Mouse (Mus musculus) heart, embryonic 10.5 days (tissue): ENCODE measurements around the gene Jun. TPM values are rescaled to one million over a fixed set of nuclear protein-coding genes. Genes with fewer than 3 reads are reported as not detected.

ENCODE experiments used
- DNase-seq: peaks from one replicate; pipeline ENCODE4 v3.0.0-alpha.2; 2017; ENCODE audit warnings: low spot score
- H3K27ac ChIP-seq: fragments of 300-500 bp; sonication (generic); 2 replicates; pipeline ENCODE4 v1.5.1; 2016; ENCODE audit warnings: mild to moderate bottlenecking
- H3K27me3 ChIP-seq: fragments of 300-500 bp; sonication (generic); 2 replicates; pipeline ENCODE4 v1.6.1; 2016; ENCODE audit warnings: mild to moderate bottlenecking; ENCODE audit not compliant: poor library complexity, insufficient read depth, severe bottlenecking
- H3K36me3 ChIP-seq: fragments of 300-500 bp; sonication (generic); 2 replicates; pipeline ENCODE4 v1.6.1; 2016; ENCODE audit warnings: mild to moderate bottlenecking, moderate library complexity
- H3K4me1 ChIP-seq: fragments of 300-500 bp; sonication (generic); 2 replicates; pipeline ENCODE4 v1.6.1; 2016; ENCODE audit warnings: mild to moderate bottlenecking
- H3K4me3 ChIP-seq: fragments of 300-500 bp; sonication (generic); 2 replicates; pipeline ENCODE4 v1.5.1; 2016; ENCODE audit warnings: mild to moderate bottlenecking, moderate library complexity
- H3K9me3 ChIP-seq: fragments of 300-500 bp; sonication (generic); 2 replicates; pipeline ENCODE4 v1.6.1; 2016; ENCODE audit warnings: mild to moderate bottlenecking, moderate library complexity
- WGBS: fragments of 180-500 bp; shearing (Covaris S2); methylation state at CpG from one replicate; pipeline ENCODE4 v1.1.7; 2016; 5-methylcytosine and 5-hydroxymethylcytosine counted together
- polyA plus RNA-seq: library from polyadenylated mRNA; unstranded; fragments of >200 nt; fragmentation: Nextera tagmentation; extraction: Ambion mirVana; gene quantifications from 2 replicates; pipeline ENCODE4 v1.2.1, GENCODE M21; 2016

The Jun gene
- polyA plus RNA-seq, 1 experiment from 2014 or later, result 75.7 TPM

- 81% methylated on average over 1 of the region's 1 CpGs for WGBS
- no peak for DNase-seq
Measured at GRCm38 (mm10) chr4:95012706-95013105, 39.3 kb downstream of the Jun start.

GRCm38 (mm10) chr4:95012256-95012655 lies 39.8 kb downstream of the Jun start:
- H3K4me1 ChIP-seq, result no peaks in the 10 kb centered on the region
- no peak for DNase-seq
- no peaks in the 10 kb centered on the region for H3K9me3 ChIP-seq
- no peak overlapping the region for H3K27ac ChIP-seq
- no peaks in the 10 kb centered on the region for H3K36me3 ChIP-seq
- H3K4me3 ChIP-seq, result no peak overlapping the region
- no peaks in the 10 kb centered on the region for H3K27me3 ChIP-seq

More at GRCm38 (mm10) chr4:95012706-95013105, 39.3 kb downstream of the Jun start:
- no peaks in the 10 kb centered on the region for H3K9me3 ChIP-seq
- H3K4me1 ChIP-seq, result no peaks in the 10 kb centered on the region
- no peaks in the 10 kb centered on the region for H3K27me3 ChIP-seq
- H3K27ac ChIP-seq, result no peak overlapping the region
- no peaks in the 10 kb centered on the region for H3K36me3 ChIP-seq
- no peak overlapping the region for H3K4me3 ChIP-seq

- Histone ChIP-seq H3K4me3 (no peak overlapping the region), H3K9me3 (no peaks in the 10 kb centered on the region), H3K36me3 (no peaks in the 10 kb centered on the region), H3K27me3 (no peaks in the 10 kb centered on the region), H3K27ac (no peak overlapping the region), H3K4me1 (no peaks in the 10 kb centered on the region)
- 43% methylated on average over 13 of the region's 13 CpGs for WGBS
- no peak for DNase-seq
Measured at GRCm38 (mm10) chr4:95008175-95009057, 43.6 kb downstream of the Jun start.

GRCm38 (mm10) chr4:95007759-95008158 lies 44.3 kb downstream of the Jun start:
- H3K4me1 ChIP-seq, result no peaks in the 10 kb centered on the region
- no peak overlapping the region for H3K27ac ChIP-seq
- no peak overlapping the region for H3K4me3 ChIP-seq
- 63% methylated on average over 8 of the region's 8 CpGs for WGBS
- no peaks in the 10 kb centered on the region for H3K27me3 ChIP-seq
- no peaks in the 10 kb centered on the region for H3K9me3 ChIP-seq
- H3K36me3 ChIP-seq, result no peaks in the 10 kb centered on the region
- no peak for DNase-seq

GRCm38 (mm10) chr4:95005251-95005830 lies 46.7 kb downstream of the Jun start:
- DNase-seq, result no peak
- Histone ChIP-seq H3K27me3 (no peaks in the 10 kb centered on the region), H3K4me3 (no peak overlapping the region), H3K9me3 (no peaks in the 10 kb centered on the region), H3K27ac (no peak overlapping the region), H3K36me3 (no peaks in the 10 kb centered on the region), H3K4me1 (no peaks in the 10 kb centered on the region)
- WGBS, result 80% methylated on average over 6 of the region's 6 CpGs

GRCm38 (mm10) chr4:95001043-95001775 lies 50.8 kb downstream of the Jun start:
- no peak overlapping the region for H3K27ac ChIP-seq
- no peak overlapping the region for H3K4me3 ChIP-seq
- DNase-seq, result no peak
- H3K27me3 ChIP-seq, result no peaks in the 10 kb centered on the region
- no peaks in the 10 kb centered on the region for H3K9me3 ChIP-seq
- WGBS, result 64% methylated on average over 6 of the region's 6 CpGs
- H3K36me3 ChIP-seq, result no peaks in the 10 kb centered on the region
- H3K4me1 ChIP-seq, result no peaks in the 10 kb centered on the region

GRCm38 (mm10) chr4:95000147-95000546 lies 51.9 kb downstream of the Jun start:
- Histone ChIP-seq H3K27ac (no peak overlapping the region), H3K27me3 (no peaks in the 10 kb centered on the region), H3K4me3 (no peak overlapping the region), H3K36me3 (no peaks in the 10 kb centered on the region), H3K4me1 (no peaks in the 10 kb centered on the region), H3K9me3 (no peaks in the 10 kb centered on the region)
- 77% methylated on average over 1 of the region's 1 CpGs for WGBS
- DNase-seq, result no peak

- DNase-seq, result no peak
- Histone ChIP-seq H3K4me1 (no peaks in the 10 kb centered on the region), H3K9me3 (no peaks in the 10 kb centered on the region), H3K27ac (no peak overlapping the region), H3K27me3 (no peaks in the 10 kb centered on the region), H3K4me3 (no peak overlapping the region), H3K36me3 (no peaks in the 10 kb centered on the region)
- 64% methylated on average over 3 of the region's 3 CpGs for WGBS
Measured at GRCm38 (mm10) chr4:94999249-94999648, 52.8 kb downstream of the Jun start.

Other genes with a start within 250 kb of the Jun start
- not detected in 2 replicates for gene Eqtn, start 123.4 kb downstream of the Jun start, polyA plus RNA-seq
- 18.6 and 22.3 TPM in 2 replicates for gene Mysm1, start 73.1 kb downstream of the Jun start, polyA plus RNA-seq